Mouse (Mus musculus): ENCODE results near the gene Hpse. TPM values are rescaled to one million over a fixed set of nuclear protein-coding genes. Genes with fewer than 3 reads are reported as not detected.
A peak's percentile ranks its signal among the peaks of the same experiment; 100 is the strongest.

The Hpse gene
- total and polyA plus RNA-seq, 2 experiments from 2014 or later: 0.39 to 3.2 TPM

GRCm38 (mm10) chr5:100704272-100704671 lies 15.2 kb downstream of the Hpse start:
- Histone ChIP-seq H3K4me2 (ENCODE audit: low read depth, low read length, poor library complexity, severe bottlenecking) (no peak overlapping the region), H3K36me3 (ENCODE audit: insufficient read depth, low read length) (no peaks in the 10 kb centered on the region), H3K27me3 (ENCODE audit: insufficient read depth, low read length) (no peaks in the 10 kb centered on the region), H3K4me1 (ENCODE audit: insufficient read depth, low read length) (no peaks in the 10 kb centered on the region), H3K4me3 (ENCODE audit: low read depth, low read length) (no peak overlapping the region), H3K27ac (ENCODE audit: low read depth, low read length) (no peak overlapping the region), H3K9me3 (ENCODE audit: low read length) (no peaks in the 10 kb centered on the region), H3K9ac (replicated peaks; ENCODE audit: low read length, poor library complexity, severe bottlenecking) (no peak overlapping the region)
- no peak for DNase-seq (ENCODE audit: low spot score)
- 96% methylated on average over 2 of the region's 2 CpGs for WGBS
- ATAC-seq (ENCODE audit: low FRiP score): no peak
- TF ChIP-seq CTCF (IDR thresholded peaks at IDR 0.05): peak; percentile 15; the same call in 1 of the 2 replicates

GRCm38 (mm10) chr5:100702325-100702724 lies 17.2 kb downstream of the Hpse start:
- DNase-seq (ENCODE audit: low spot score) (no peak), ATAC-seq (ENCODE audit: low FRiP score) (no peak)
- Histone ChIP-seq H3K27ac (ENCODE audit: low read depth, low read length) (no peak overlapping the region), H3K27me3 (ENCODE audit: insufficient read depth, low read length) (no peaks in the 10 kb centered on the region), H3K36me3 (ENCODE audit: insufficient read depth, low read length) (no peaks in the 10 kb centered on the region), H3K4me2 (ENCODE audit: low read depth, low read length, poor library complexity, severe bottlenecking) (no peak overlapping the region), H3K4me1 (ENCODE audit: insufficient read depth, low read length) (no peaks in the 10 kb centered on the region), H3K9me3 (ENCODE audit: low read length) (no peaks in the 10 kb centered on the region), H3K4me3 (ENCODE audit: low read depth, low read length) (no peak overlapping the region), H3K9ac (replicated peaks; ENCODE audit: low read length, poor library complexity, severe bottlenecking) (no peak overlapping the region)
- 92% methylated on average over 3 of the region's 3 CpGs for WGBS
- no peak for TF ChIP-seq CTCF (IDR thresholded peaks at IDR 0.05)

GRCm38 (mm10) chr5:100700861-100701620 lies 18.5 kb downstream of the Hpse start:
- H3K27ac ChIP-seq (ENCODE audit: low read depth, low read length): no peak overlapping the region
- no peak overlapping the region for H3K4me3 ChIP-seq (ENCODE audit: low read depth, low read length)
- WGBS: 86% methylated on average over 12 of the region's 13 CpGs
- DNase-seq (ENCODE audit: low spot score) (no peak), ATAC-seq (ENCODE audit: low FRiP score) (no peak)
- H3K4me1 ChIP-seq (ENCODE audit: insufficient read depth, low read length): no peaks in the 10 kb centered on the region
- H3K36me3 ChIP-seq (ENCODE audit: insufficient read depth, low read length): no peaks in the 10 kb centered on the region
- no peak overlapping the region for H3K4me2 ChIP-seq (ENCODE audit: low read depth, low read length, poor library complexity, severe bottlenecking)
- H3K9ac ChIP-seq (replicated peaks; ENCODE audit: low read length, poor library complexity, severe bottlenecking): no peak overlapping the region
- TF ChIP-seq CTCF (IDR thresholded peaks at IDR 0.05): no peak
- no peaks in the 10 kb centered on the region for H3K9me3 ChIP-seq (ENCODE audit: low read length)
- H3K27me3 ChIP-seq (ENCODE audit: insufficient read depth, low read length): no peaks in the 10 kb centered on the region

- Histone ChIP-seq H3K4me3 (ENCODE audit: low read depth, low read length) (no peak overlapping the region), H3K27me3 (ENCODE audit: insufficient read depth, low read length) (no peaks in the 10 kb centered on the region), H3K4me1 (ENCODE audit: insufficient read depth, low read length) (no peaks in the 10 kb centered on the region), H3K9ac (replicated peaks; ENCODE audit: low read length, poor library complexity, severe bottlenecking) (no peak overlapping the region), H3K36me3 (ENCODE audit: insufficient read depth, low read length) (no peaks in the 10 kb centered on the region), H3K9me3 (ENCODE audit: low read length) (no peaks in the 10 kb centered on the region), H3K4me2 (ENCODE audit: low read depth, low read length, poor library complexity, severe bottlenecking) (no peak overlapping the region), H3K27ac (ENCODE audit: low read depth, low read length) (no peak overlapping the region)
- TF ChIP-seq CTCF (IDR thresholded peaks at IDR 0.05): no peak
- WGBS: 76% methylated on average over 2 of the region's 2 CpGs
- DNase-seq (ENCODE audit: low spot score) (no peak), ATAC-seq (ENCODE audit: low FRiP score) (no peak)
Measured at GRCm38 (mm10) chr5:100697886-100698285, 21.6 kb downstream of the Hpse start.

- Histone ChIP-seq H3K4me2 (ENCODE audit: low read depth, low read length, poor library complexity, severe bottlenecking) (no peak overlapping the region), H3K9ac (replicated peaks; ENCODE audit: low read length, poor library complexity, severe bottlenecking) (no peak overlapping the region), H3K4me1 (ENCODE audit: insufficient read depth, low read length) (no peaks in the 10 kb centered on the region), H3K27me3 (ENCODE audit: insufficient read depth, low read length) (no peaks in the 10 kb centered on the region), H3K27ac (ENCODE audit: low read depth, low read length) (no peak overlapping the region), H3K9me3 (ENCODE audit: low read length) (no peaks in the 10 kb centered on the region), H3K36me3 (ENCODE audit: insufficient read depth, low read length) (no peaks in the 10 kb centered on the region), H3K4me3 (ENCODE audit: low read depth, low read length) (no peak overlapping the region)
- 74% methylated on average over 2 of the region's 2 CpGs for WGBS
- no peak for DNase-seq (ENCODE audit: low spot score)
- ATAC-seq (ENCODE audit: low FRiP score): no peak
- no peak for TF ChIP-seq CTCF (IDR thresholded peaks at IDR 0.05)
Measured at GRCm38 (mm10) chr5:100697398-100697797, 22.1 kb downstream of the Hpse start.

- peak; percentile 30; the same call in 1 of the 2 replicates for TF ChIP-seq CTCF (IDR thresholded peaks at IDR 0.05)
- H3K36me3 ChIP-seq (ENCODE audit: insufficient read depth, low read length): no peaks in the 10 kb centered on the region
- no peak for ATAC-seq (ENCODE audit: low FRiP score)
- no peaks in the 10 kb centered on the region for H3K9me3 ChIP-seq (ENCODE audit: low read length)
- no peak overlapping the region for H3K27ac ChIP-seq (ENCODE audit: low read depth, low read length)
- no peaks in the 10 kb centered on the region for H3K27me3 ChIP-seq (ENCODE audit: insufficient read depth, low read length)
- no peaks in the 10 kb centered on the region for H3K4me1 ChIP-seq (ENCODE audit: insufficient read depth, low read length)
- WGBS: 58% methylated on average over 4 of the region's 4 CpGs
- no peak overlapping the region for H3K4me3 ChIP-seq (ENCODE audit: low read depth, low read length)
- H3K9ac ChIP-seq (replicated peaks; ENCODE audit: low read length, poor library complexity, severe bottlenecking): no peak overlapping the region
- H3K4me2 ChIP-seq (ENCODE audit: low read depth, low read length, poor library complexity, severe bottlenecking): no peak overlapping the region
- DNase-seq (ENCODE audit: low spot score): no peak
Measured at GRCm38 (mm10) chr5:100685631-100686030, 33.9 kb downstream of the Hpse start.
